Mouse (Mus musculus): ENCODE data around the gene Terf2.
"Not testable (repeated sequence)": the region's sequence is repeated elsewhere in the genome, so short reads cannot be mapped to it uniquely, and the experiment has no call there.

The Terf2 gene

GRCm38 (mm10) chr8:107114150-107115007, 18.0 kb upstream of the Terf2 start:
- peak; percentile 31 for DNase-seq (ENCODE audit: low spot score in 2 of 2)

GRCm38 (mm10) chr8:107113209-107113608, 16.9 kb upstream of the Terf2 start:
- DNase-seq (ENCODE audit: low spot score in 2 of 2): no peak

GRCm38 (mm10) chr8:107111340-107112105, 15.2 kb upstream of the Terf2 start:
- no peak for DNase-seq (ENCODE audit: low spot score in 2 of 2)

- no peak for DNase-seq (ENCODE audit: low spot score in 2 of 2)
Measured at GRCm38 (mm10) chr8:107110629-107111330, 14.4 kb upstream of the Terf2 start.

- no peak for DNase-seq (ENCODE audit: low spot score in 2 of 2)
Measured at GRCm38 (mm10) chr8:107109816-107110435, 13.6 kb upstream of the Terf2 start.

- DNase-seq (ENCODE audit: low spot score in 2 of 2): no peak
Measured at GRCm38 (mm10) chr8:107108978-107109720, 12.8 kb upstream of the Terf2 start.

GRCm38 (mm10) chr8:107108089-107108488, 11.7 kb upstream of the Terf2 start:
- not testable (repeated sequence) for DNase-seq (ENCODE audit: low spot score in 2 of 2)

GRCm38 (mm10) chr8:107104547-107104946, 8.2 kb upstream of the Terf2 start:
- peak; percentile 71 to 79 for DNase-seq (ENCODE audit: low spot score in 2 of 2)

GRCm38 (mm10) chr8:107100635-107101034, 4.3 kb upstream of the Terf2 start:
- DNase-seq (ENCODE audit: low spot score in 2 of 2): no peak

GRCm38 (mm10) chr8:107095717-107096365, 506 bp downstream of the Terf2 start:
- DNase-seq (ENCODE audit: low spot score in 2 of 2): no peak

GRCm38 (mm10) chr8:107090531-107090930, 5.8 kb downstream of the Terf2 start:
- DNase-seq (ENCODE audit: low spot score in 2 of 2): no peak

GRCm38 (mm10) chr8:107088526-107089063, 7.8 kb downstream of the Terf2 start:
- DNase-seq (ENCODE audit: low spot score in 2 of 2): no peak

GRCm38 (mm10) chr8:107086018-107086417, 10.3 kb downstream of the Terf2 start:
- DNase-seq (ENCODE audit: low spot score in 2 of 2): no peak

- no peak for DNase-seq (ENCODE audit: low spot score in 2 of 2)
Measured at GRCm38 (mm10) chr8:107085358-107085757, 11.0 kb downstream of the Terf2 start.

GRCm38 (mm10) chr8:107076239-107076888, 20.0 kb downstream of the Terf2 start:
- no peak for DNase-seq (ENCODE audit: low spot score in 2 of 2)

- no peak for DNase-seq (ENCODE audit: low spot score in 2 of 2)
Measured at GRCm38 (mm10) chr8:107074128-107074527, 22.2 kb downstream of the Terf2 start.

GRCm38 (mm10) chr8:107073706-107074105, 22.6 kb downstream of the Terf2 start:
- DNase-seq (ENCODE audit: low spot score in 2 of 2): no peak

- DNase-seq (ENCODE audit: low spot score in 2 of 2): no peak
Measured at GRCm38 (mm10) chr8:107065511-107066496, 30.5 kb downstream of the Terf2 start, which contains the start of gene Tmed6. Gene Tmed6, minus strand, starts transcription at chr8:107065644.
